Comparison of ENCODE assay signal across 9 mouse cellular contexts in genomic region chr4:120826418-120826817, GRCm38 (mm10). TPM values are rescaled to one million over a fixed set of nuclear protein-coding genes. Genes with fewer than 3 reads are reported as not detected.
DNase-seq lines count a peak whose midpoint lies in the region; ATAC-seq and TF ChIP-seq lines count a peak whose summit lies in the region.
"Had no signal": no experiment of that assay in that cellular context is flagged by ENCODE, and none has a peak within 500 bp of the region (broad histone marks: within the 10 kb centered on the region; RNA-seq: fewer than 3 reads in every experiment).

No protein-coding gene starts in this region.

- no peak for TF ChIP-seq CTCF in layer of hippocampus, adult 2 months (conservative IDR thresholded peaks at IDR 0.05)

- H3K9ac ChIP-seq in liver, embryonic 11.5 days (ENCODE audit: low read depth, low read length), result no peak overlapping the region; the same call in 1 of the 2 replicates
- no peak overlapping the region for H3K9ac ChIP-seq in limb, embryonic 12.5 days (replicated peaks)
- no peak overlapping the region; the same call in 1 of the 2 replicates for H3K9ac ChIP-seq in neural tube, embryonic 14.5 days (replicated peaks; ENCODE audit: low read depth, low read length)

- no peaks in the 10 kb centered on the region for H3K27me3 ChIP-seq in liver, embryonic 11.5 days (replicated peaks; ENCODE audit: control insufficient read depth, insufficient read depth, low read length)
- H3K27me3 ChIP-seq in limb, embryonic 12.5 days, result no peaks in the 10 kb centered on the region
- H3K27me3 ChIP-seq in neural tube, embryonic 14.5 days (ENCODE audit: control insufficient read depth, insufficient read depth, low read length), result no peaks in the 10 kb centered on the region

- H3K36me3 ChIP-seq in liver, embryonic 11.5 days (ENCODE audit: control insufficient read depth, insufficient read depth, low read length), result no peaks in the 10 kb centered on the region; the same call in 1 of the 2 replicates
- H3K36me3 ChIP-seq in limb, embryonic 12.5 days, result peaks cover 4% of the 10 kb centered on the region; the same call in 1 of the 2 replicates
- no peaks in the 10 kb centered on the region for H3K36me3 ChIP-seq in neural tube, embryonic 14.5 days (ENCODE audit: control insufficient read depth, insufficient read depth, low read length)

- peak overlapping the region; percentile 98; the same call in 1 of the 2 replicates for H3K27ac ChIP-seq in liver, embryonic 11.5 days (ENCODE audit: low read depth, low read length)
- H3K27ac ChIP-seq in limb, embryonic 12.5 days, result peak overlapping the region; percentile 100; the same call in 1 of the 2 replicates
- peak overlapping the region; percentile 99; the same call in 1 of the 2 replicates for H3K27ac ChIP-seq in neural tube, embryonic 14.5 days (ENCODE audit: low read depth, low read length)
- no peak overlapping the region; the same call in 1 of the 2 replicates for H3K27ac ChIP-seq in layer of hippocampus, adult 2 months

- no peaks in the 10 kb centered on the region for H3K9me3 ChIP-seq in liver, embryonic 11.5 days (ENCODE audit: control insufficient read depth, low read length)
- no peaks in the 10 kb centered on the region for H3K9me3 ChIP-seq in limb, embryonic 12.5 days
- no peaks in the 10 kb centered on the region for H3K9me3 ChIP-seq in neural tube, embryonic 14.5 days (ENCODE audit: control insufficient read depth, low read length)

- H3K4me1 ChIP-seq in liver, embryonic 11.5 days (replicated peaks; ENCODE audit: control insufficient read depth, insufficient read depth, low read length), result peaks cover 12% of the 10 kb centered on the region
- peaks cover 16% of the 10 kb centered on the region for H3K4me1 ChIP-seq in limb, embryonic 12.5 days (replicated peaks)
- peaks cover 9% of the 10 kb centered on the region for H3K4me1 ChIP-seq in neural tube, embryonic 14.5 days (ENCODE audit: control insufficient read depth, insufficient read depth, low read length)

- H3K4me2 ChIP-seq in liver, embryonic 11.5 days, result peak overlapping the region; percentile 93
- peak overlapping the region; percentile 74 for H3K4me2 ChIP-seq in limb, embryonic 12.5 days
- H3K4me2 ChIP-seq in neural tube, embryonic 14.5 days (ENCODE audit: low read depth, low read length), result peak overlapping the region; percentile 77

- ATAC-seq in CD4-positive, CD25-positive, alpha-beta regulatory T cell, adult 4 months, result no peak
- ATAC-seq in liver, embryonic 11.5 days (replicated peaks; ENCODE audit: low FRiP score), result no peak
- ATAC-seq in limb, embryonic 12.5 days (ENCODE audit: insufficient number of reproducible peaks, insufficient read depth, low FRiP score, low TSS enrichment, low read depth), result no peak
- ATAC-seq in neural tube, embryonic 14.5 days (ENCODE audit: low read depth), result no peak
- no peak for ATAC-seq in inflammation-experienced regulatory T-cells, adult 6 months

- peak; percentile 17 for DNase-seq in CD4-positive, CD25-positive, alpha-beta regulatory T cell, adult 2 months (ENCODE audit: low read depth, low spot score)
- DNase-seq in liver, embryonic 11.5 days (ENCODE audit: low spot score), result no peak
- no peak for DNase-seq in liver
- DNase-seq in layer of hippocampus, adult 2 months (ENCODE audit: low spot score in 2 of 2), result no peak
- DNase-seq: kidney, postnatal 4 days had no signal

- WGBS in liver, embryonic 11.5 days, result 90% methylated on average over 6 of the region's 6 CpGs
- 95% methylated on average over 6 of the region's 6 CpGs for WGBS in limb, embryonic 12.5 days
- 95% methylated on average over 6 of the region's 6 CpGs for WGBS in neural tube, embryonic 14.5 days

- H3K4me3 ChIP-seq in liver, embryonic 11.5 days (ENCODE audit: low read depth, low read length), result no peak overlapping the region; the same call in 1 of the 2 replicates
- H3K4me3 ChIP-seq in limb, embryonic 12.5 days (replicated peaks), result peak overlapping the region; percentile 71; the same call in 1 of the 2 replicates
- H3K4me3 ChIP-seq in neural tube, embryonic 14.5 days (ENCODE audit: low read depth, low read length), result peak overlapping the region; percentile 55; the same call in 1 of the 2 replicates
- no peak overlapping the region for H3K4me3 ChIP-seq in layer of hippocampus, adult 2 months

RNA-seq across cellular contexts. Expression of gene Nfyc, which starts 5.0 kb away (rescaled TPM):
- polyA plus RNA-seq in CD4-positive, CD25-positive, alpha-beta regulatory T cell, adult 4 months (2017; shearing (Covaris generic)), result 10 to 100 TPM; 64.7 to 67.5 TPM
- 83.1 and 92.6 TPM in 2 replicates for polyA plus RNA-seq in liver, embryonic 11.5 days (2014; fragmentation: Nextera tagmentation; extraction: Ambion mirVana)
- 117 and 118 TPM in 2 replicates for polyA plus RNA-seq in limb, embryonic 12.5 days (2016; fragmentation: Nextera tagmentation; extraction: Ambion mirVana)
- polyA plus RNA-seq in neural tube, embryonic 14.5 days (2014; fragmentation: Nextera tagmentation; extraction: Ambion mirVana), result 99.3 and 106 TPM in 2 replicates
- 10 to 100 TPM; 46.4 to 47.1 TPM for total RNA-seq in layer of hippocampus, adult 2 months (2021)
- polyA plus RNA-seq in inflammation-experienced regulatory T-cells, adult 6 months (2017; shearing (Covaris generic)), result 10 to 100 TPM; 56.4 to 70.1 (median 67.4) TPM

RNA-seq across cellular contexts. Expression of gene Rims3, which starts 28.2 kb away (rescaled TPM):
- polyA plus RNA-seq in CD4-positive, CD25-positive, alpha-beta regulatory T cell, adult 4 months (2017; shearing (Covaris generic)), result 1 to 10 TPM in 1 of 2 experiments, under 1 TPM in 1; 0.63 to 1.2 TPM
- polyA plus RNA-seq in liver, embryonic 11.5 days (2014; fragmentation: Nextera tagmentation; extraction: Ambion mirVana), result 0.66 and 1.1 TPM in 2 replicates
- polyA plus RNA-seq in limb, embryonic 12.5 days (2016; fragmentation: Nextera tagmentation; extraction: Ambion mirVana), result 0.35 and 0.98 TPM in 2 replicates
- 18.8 and 24.0 TPM in 2 replicates for polyA plus RNA-seq in neural tube, embryonic 14.5 days (2014; fragmentation: Nextera tagmentation; extraction: Ambion mirVana)
- 10 to 100 TPM; 25.9 to 30.0 TPM for total RNA-seq in layer of hippocampus, adult 2 months (2021)
- polyA plus RNA-seq in inflammation-experienced regulatory T-cells, adult 6 months (2017; shearing (Covaris generic)), result 1 to 10 TPM in 2 of 3 experiments, under 1 TPM in 1; 0.58 to 1.1 (median 1.0) TPM

Comparison
In these comparisons a context has a peak if more than half of its experiments do, and no peak if none do; other contexts are left out.
1. H3K4me3 ChIP-seq: peak in limb, embryonic 12.5 days (single experiment) and neural tube, embryonic 14.5 days (single experiment); none in liver, embryonic 11.5 days (single experiment) and layer of hippocampus, adult 2 months (single experiment).
2. Peak in every context shown above with its lines, with median percentiles within 50 percentile points of each other: H3K4me2 ChIP-seq.